Mouse (Mus musculus) limb, embryonic 13.5 days (tissue): ENCODE measurements around the gene Tchh. TPM values are rescaled to one million over a fixed set of nuclear protein-coding genes. Genes with fewer than 3 reads are reported as not detected.

ENCODE experiments used
- ATAC-seq: fragments of 200-750 bp; cut with Nextera tagmentation; 2 replicates; pipeline ENCODE4 v1.8.0; 2017; ENCODE audit warnings: low read depth, moderate number of reproducible peaks, moderate TSS enrichment; ENCODE audit not compliant: low FRiP score
- H3K27ac ChIP-seq: fragments of 300-500 bp; sonication (generic); 2 replicates; pipeline ENCODE4 v1.5.1; 2015; ENCODE audit warnings: inconsistent platforms, mild to moderate bottlenecking, moderate library complexity
- H3K27me3 ChIP-seq: fragments of 300-500 bp; sonication (generic); 2 replicates; pipeline ENCODE4 v1.6.1; 2015; ENCODE audit warnings: mild to moderate bottlenecking, inconsistent platforms
- H3K36me3 ChIP-seq: fragments of 300-500 bp; sonication (generic); 2 replicates; pipeline ENCODE4 v1.6.1; 2015; ENCODE audit warnings: inconsistent platforms, mild to moderate bottlenecking, moderate library complexity
- H3K4me1 ChIP-seq: fragments of 300-500 bp; sonication (generic); 2 replicates; pipeline ENCODE4 v1.6.1; 2015; ENCODE audit warnings: inconsistent platforms
- H3K4me2 ChIP-seq: fragments of 300-500 bp; sonication (generic); replicated peaks from 2 replicates; pipeline ENCODE4 v1.6.1; 2015; ENCODE audit warnings: inconsistent platforms, mild to moderate bottlenecking, moderate library complexity
- H3K4me3 ChIP-seq: fragments of 300-500 bp; sonication (generic); 2 replicates; pipeline ENCODE4 v1.5.1; 2015; ENCODE audit warnings: moderate library complexity, mild to moderate bottlenecking, inconsistent platforms
- H3K9ac ChIP-seq: fragments of 300-500 bp; sonication (generic); 2 replicates; pipeline ENCODE4 v1.6.1; 2015; ENCODE audit warnings: mild to moderate bottlenecking, inconsistent platforms
- H3K9me3 ChIP-seq: fragments of 300-500 bp; sonication (generic); 2 replicates; pipeline ENCODE4 v1.6.1; 2016; ENCODE audit warnings: inconsistent platforms
- WGBS: fragments of 180-500 bp; shearing (Covaris S2); methylation state at CpG from one replicate; pipeline ENCODE4 v1.1.7; 2015; 5-methylcytosine and 5-hydroxymethylcytosine counted together
- microRNA-seq: library from miRNA; unstranded; fragments of <30 nt; microRNA quantifications from one replicate; pipeline ENCODE4, GENCODE M21; 2016
- polyA plus RNA-seq: library from polyadenylated mRNA; unstranded; fragments of >200 nt; fragmentation: Nextera tagmentation; extraction: Ambion mirVana; gene quantifications from 2 replicates; pipeline ENCODE4 v1.2.1, GENCODE M21; 2015

The Tchh gene
- polyA plus RNA-seq, 1 experiment from 2014 or later, result 1.1 TPM

GRCm38 (mm10) chr3:93497131-93497530, 55.0 kb downstream of the Tchh start:
- H3K4me1 ChIP-seq, result no peaks in the 10 kb centered on the region
- ATAC-seq, result no peak
- H3K4me2 ChIP-seq, result no peak overlapping the region
- no peaks in the 10 kb centered on the region for H3K27me3 ChIP-seq
- H3K4me3 ChIP-seq, result no peak overlapping the region
- no peak overlapping the region for H3K27ac ChIP-seq
- no peaks in the 10 kb centered on the region for H3K36me3 ChIP-seq
- WGBS, result 82% methylated on average over 3 of the region's 3 CpGs
- 0 out of 2 replicates have a peak, but pooled peaks cover 2% of the 10 kb centered on the region for H3K9me3 ChIP-seq
- H3K9ac ChIP-seq, result no peak overlapping the region

Small RNA genes lying within 50 kb of the gene (microRNA-seq; reads per million reads assigned to microRNA genes)
- gene Gm22752, result not detected

Other genes with a start within 250 kb of the Tchh start
- not detected in 2 replicates for gene Flg2, start 245.1 kb upstream of the Tchh start, polyA plus RNA-seq
- gene Flg, start 168.8 kb upstream of the Tchh start, polyA plus RNA-seq, result not detected in 2 replicates
- 0.03 TPM in 1 of 2 replicates, not detected in the other for gene Hrnr, start 122.6 kb upstream of the Tchh start, polyA plus RNA-seq
- gene Rptn, start 48.6 kb upstream of the Tchh start, polyA plus RNA-seq, result not detected in 2 replicates
- gene Tchhl1, start 26.4 kb downstream of the Tchh start, polyA plus RNA-seq, result not detected in 2 replicates
- gene S100a11, start 78.2 kb downstream of the Tchh start, polyA plus RNA-seq, result 1,099 and 1,131 TPM in 2 replicates
- 345 and 367 TPM in 2 replicates for gene S100a10, start 112.8 kb downstream of the Tchh start, polyA plus RNA-seq
- not detected in 2 replicates for gene Tdpoz2, start 210.4 kb downstream of the Tchh start, polyA plus RNA-seq
- gene Tdpoz1, start 234.0 kb downstream of the Tchh start, polyA plus RNA-seq, result not detected in 2 replicates